Mouse (Mus musculus): ENCODE measurements around the gene Pdzd11.

Gene Pdzd11

DNA sequence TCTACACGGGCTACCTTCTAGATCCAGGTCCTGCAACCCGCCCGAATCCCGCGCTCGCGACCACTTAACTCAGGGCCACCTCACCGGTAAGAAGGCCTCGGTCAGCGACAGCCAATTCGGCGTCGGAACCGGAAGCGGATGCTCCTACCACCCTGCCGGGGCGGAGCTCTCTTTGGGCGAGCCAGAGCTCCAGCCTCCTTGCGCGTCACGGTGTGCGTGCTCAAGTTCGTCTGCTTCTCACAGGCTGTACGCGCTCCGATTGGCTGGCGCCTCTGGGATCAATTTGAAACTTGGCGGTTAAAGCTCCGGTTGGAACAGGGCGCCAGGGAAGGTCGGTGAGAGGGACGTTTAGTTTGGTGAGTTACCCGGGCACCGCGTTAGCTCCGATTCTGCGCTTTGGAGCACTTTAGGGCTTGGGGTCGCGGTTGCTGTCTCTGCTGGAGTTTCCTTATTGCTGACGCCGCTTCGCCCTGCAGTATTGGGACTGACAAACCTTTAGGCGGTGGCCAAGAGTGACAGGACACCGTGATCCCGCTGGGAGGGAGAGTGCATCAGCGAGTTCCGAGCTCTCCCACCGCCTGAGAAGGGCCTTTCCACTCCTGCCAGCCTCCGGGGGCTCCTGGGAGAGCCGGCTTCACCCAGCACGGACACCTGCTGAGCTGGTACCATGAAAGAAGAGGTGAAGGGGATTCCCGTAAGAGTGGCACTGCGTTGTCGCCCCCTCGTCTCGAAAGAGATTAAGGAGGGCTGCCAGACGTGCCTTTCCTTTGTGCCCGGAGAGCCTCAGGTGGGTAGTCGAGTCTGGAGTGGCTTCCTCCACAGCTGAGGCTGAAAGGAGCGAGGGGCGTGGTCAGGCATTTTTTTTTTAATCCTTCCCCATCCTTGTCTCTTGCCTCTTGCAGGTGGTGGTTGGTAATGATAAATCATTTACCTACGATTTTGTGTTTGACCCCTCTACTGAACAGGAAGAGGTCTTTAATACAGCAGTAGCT lies at the start of gene Pdzd11:
Pdzd11 (minus strand) TSS at position 767 of the 992 bp plus-strand sequence.
- peak; percentile 76 for DNase-seq

DNA sequence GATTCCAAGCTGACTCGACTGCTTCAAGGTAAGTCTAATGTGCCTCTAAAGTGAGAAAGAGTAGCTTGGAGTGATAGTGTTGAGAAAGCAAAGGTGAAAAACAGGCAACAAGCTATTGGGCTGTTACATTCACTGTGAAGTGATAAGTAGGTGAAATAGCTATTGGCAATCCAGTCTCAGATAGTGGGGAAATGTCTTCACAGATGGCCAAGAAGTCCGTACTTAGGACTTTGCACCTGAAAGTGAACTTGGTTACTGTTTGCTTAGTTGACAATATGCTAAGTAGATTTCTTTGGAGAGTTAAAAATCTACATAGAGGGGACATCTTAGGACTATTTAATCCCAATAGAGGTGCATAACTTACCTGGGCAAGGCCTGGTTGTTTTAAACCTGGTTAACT lies 38.5 kb upstream of the Pdzd11 start:
- DNase-seq = no peak

DNA sequence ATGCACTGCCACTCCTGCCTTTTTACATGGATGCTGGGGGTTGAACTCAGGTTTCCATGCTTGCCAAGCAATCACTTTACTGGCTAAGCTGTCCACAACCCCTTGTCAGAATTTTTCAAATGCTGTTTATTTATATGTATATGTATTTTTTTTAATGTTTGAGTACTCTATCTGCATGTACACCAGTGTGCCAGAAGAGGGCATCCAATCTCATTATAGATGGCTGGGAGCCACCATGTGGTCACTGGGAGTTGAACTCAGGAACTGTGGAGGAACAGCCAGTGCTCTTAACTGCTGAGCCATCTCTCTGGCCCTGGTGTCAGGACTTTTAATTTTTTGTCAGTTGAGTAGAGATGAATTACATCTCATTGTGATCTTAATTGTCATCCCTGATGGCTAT lies 26.5 kb upstream of the Pdzd11 start:
- no peak for DNase-seq

DNA sequence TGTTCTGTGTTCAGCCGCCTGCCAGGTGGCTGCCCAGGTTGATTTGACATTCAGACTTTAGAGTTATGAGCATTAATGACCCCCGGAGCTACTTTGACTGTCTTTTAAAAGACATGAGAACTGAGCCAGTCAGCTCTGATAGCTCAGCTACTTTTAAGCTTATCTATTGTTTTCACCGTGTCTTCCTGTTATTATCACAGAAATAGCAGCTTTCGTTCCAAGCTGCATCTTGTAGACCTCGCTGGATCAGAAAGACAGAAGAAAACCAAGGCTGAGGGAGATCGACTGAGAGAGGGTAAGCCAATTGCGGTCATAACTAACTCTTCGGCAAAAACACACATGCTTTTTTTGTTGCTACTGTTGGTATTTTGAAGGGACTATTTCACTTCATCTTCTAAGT lies 12.1 kb upstream of the Pdzd11 start:
- no peak for DNase-seq

DNA sequence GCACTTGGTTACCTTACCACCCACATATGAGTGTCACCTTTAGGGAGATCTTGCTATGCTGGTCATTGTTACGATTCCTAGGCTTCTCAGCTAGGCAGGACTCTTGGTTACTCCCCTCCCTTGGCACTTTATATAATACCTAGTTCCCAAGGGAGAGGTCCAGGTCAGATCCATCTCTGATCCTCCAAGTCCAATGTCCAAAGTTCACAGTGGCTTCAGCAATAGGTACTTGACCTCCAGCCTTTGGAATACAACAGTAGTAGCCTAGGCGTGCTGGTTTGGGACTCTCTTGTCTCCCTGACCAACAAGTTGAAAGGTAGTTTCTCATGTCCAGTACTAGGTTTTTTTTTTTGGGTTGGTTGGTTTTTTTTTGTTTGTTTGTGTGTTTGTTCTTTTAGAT lies 2.7 kb upstream of the Pdzd11 start:
- DNase-seq = no peak

DNA sequence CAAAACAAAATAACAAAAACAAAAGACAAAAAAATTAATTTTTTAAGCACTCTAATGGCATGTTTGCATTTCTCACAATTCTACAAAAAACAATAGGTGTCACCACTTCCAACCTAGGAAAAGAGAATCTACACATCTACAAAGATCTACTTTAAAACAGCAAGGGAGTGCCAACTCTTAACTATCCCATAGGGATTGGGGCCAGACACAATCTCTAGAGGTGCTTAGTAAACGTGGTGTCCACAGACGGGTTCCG lies 894 bp downstream of the Pdzd11 start, which contains the start of gene Kif4:
Kif4 (plus strand) TSS at position 192 of the 256 bp plus-strand sequence.
- no peak for DNase-seq

DNA sequence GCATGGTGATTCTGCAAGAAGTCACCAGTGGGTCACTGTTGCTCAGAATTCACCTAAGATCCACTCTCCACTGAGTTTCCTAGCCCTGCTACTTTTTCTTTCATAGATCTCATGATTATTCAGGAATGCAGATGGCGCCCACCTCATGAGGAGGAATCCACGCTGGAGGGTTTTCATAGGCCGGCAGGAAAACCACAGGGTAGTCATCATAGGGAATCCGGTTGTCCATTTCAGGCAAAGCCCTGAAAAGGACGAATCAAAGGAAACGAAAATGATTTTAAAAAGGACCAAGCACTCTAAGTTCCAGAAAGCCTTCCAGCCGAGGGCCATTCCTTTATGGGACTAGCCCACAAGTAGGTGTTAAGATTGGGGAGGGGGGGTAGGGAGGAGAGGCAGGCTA lies 1.2 kb downstream of the Pdzd11 start:
- DNase-seq = no peak

DNA sequence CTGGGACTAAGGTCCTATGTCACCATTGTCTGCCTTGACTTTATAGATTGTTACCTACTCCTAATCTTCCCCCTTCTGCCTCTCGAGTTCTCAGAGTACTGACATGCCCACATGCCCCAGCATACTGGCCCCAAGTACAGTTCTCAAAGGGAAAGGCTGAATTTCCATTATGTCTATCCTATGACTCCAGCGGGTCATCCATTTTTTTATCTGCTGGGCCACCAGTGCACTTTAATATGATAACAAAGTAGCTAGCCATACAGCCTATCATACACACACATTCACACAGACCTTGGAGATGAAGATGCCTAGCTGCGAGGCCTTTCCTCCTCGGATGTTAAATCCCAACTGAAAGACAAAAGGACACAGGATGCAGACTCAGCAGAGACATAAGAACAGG lies 2.1 kb downstream of the Pdzd11 start:
- no peak for DNase-seq

DNA sequence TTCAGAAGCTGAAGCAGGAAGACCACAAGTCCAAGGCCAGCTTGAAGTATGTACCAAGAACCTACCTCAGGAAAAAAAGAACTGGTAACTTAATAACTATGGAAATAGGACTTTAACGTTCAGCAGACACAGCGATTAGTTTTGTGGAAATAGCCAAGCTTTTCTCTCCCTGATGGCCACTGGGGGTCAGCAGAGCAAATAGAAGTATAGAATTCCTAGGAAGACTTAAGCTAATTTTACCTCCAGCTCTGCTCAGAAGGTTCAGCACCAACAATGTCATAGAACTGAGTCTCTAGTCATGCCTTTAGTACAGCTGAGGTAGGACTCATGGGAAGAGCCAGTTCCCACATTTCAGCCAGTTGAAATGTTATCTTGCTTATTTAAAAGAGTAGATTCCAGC lies 5.0 kb downstream of the Pdzd11 start:
- no peak for DNase-seq

DNA sequence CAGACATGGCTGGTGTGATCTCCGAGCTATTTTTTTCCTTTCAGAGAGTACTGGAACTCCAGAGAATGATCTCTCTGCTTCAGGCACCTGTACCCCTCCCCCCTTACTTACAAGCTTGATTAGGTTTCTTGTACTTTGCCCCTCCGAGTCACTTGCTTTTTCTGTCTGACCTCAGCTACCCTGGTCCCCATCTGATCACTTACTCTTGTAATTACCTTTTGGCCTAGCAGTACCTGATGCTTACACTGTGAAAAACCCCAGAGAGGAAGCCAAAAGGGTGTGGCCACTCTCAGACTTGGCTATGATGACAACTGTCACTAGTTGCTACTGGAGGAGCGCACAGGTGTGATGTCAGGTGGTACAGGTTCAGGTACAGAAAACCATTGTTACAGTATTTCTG lies 7.9 kb downstream of the Pdzd11 start:
- no peak for DNase-seq

DNA sequence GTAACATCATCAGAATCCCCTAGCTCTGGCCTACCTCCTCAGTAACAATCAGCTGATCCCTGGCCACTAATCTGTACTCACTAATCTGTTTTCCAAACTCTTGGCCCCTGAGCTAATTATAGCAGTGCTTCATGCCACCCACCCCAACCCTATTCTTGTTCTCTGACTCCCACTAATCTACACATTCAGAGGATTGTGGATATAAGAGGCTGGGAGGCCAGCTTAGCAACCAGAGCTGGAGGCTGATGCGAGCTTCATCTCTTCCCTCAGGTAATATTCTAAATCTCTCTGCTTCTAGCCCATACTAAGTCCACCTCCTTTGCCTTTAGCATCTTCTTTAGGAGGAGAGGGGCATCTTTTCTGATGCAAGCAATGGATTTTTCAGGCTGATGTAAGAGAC lies 21.1 kb downstream of the Pdzd11 start, which contains the start of gene Arr3:
Arr3 (plus strand) TSS at position 184 of the 400 bp plus-strand sequence.
- no peak for DNase-seq

DNA sequence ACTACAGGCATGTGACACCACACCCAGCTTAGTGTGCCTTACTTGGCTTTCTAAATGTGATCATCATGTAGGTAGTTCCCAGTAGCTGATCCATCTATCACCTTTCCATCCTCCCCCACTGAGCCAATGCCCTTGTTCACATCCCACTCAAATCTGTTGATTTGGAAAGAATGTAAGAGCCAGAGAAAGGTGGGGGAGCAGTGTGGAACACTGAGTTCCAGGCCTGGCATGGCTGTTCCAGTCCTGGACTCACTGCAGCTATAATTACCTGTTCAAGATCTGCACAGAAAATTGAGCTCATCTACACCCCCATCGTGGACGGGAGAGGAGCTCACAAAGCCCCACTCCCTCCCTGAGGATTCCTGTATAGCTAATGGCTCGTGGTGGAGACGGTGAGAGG lies 26.6 kb downstream of the Pdzd11 start:
- DNase-seq = no peak

DNA sequence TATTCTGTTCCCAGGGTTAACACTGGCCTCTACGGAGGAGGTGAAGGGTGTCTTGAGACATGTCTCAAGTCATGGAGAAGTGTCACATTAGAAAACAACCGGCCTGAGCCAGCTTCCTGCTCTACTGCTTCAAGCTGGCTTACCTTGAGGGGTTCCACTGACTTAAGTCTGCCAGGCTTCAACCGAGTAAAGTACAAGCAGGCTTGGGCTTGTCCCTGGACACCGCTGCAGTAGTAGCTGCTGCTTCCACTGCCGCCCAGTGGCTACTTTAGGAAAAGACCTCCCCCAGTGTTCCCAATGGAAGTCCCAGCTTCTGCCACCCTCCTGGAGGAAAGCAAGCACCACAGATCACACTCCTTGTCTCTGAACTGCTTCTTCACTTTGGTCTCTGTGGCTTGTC lies 28.9 kb downstream of the Pdzd11 start:
- no peak for DNase-seq

DNA sequence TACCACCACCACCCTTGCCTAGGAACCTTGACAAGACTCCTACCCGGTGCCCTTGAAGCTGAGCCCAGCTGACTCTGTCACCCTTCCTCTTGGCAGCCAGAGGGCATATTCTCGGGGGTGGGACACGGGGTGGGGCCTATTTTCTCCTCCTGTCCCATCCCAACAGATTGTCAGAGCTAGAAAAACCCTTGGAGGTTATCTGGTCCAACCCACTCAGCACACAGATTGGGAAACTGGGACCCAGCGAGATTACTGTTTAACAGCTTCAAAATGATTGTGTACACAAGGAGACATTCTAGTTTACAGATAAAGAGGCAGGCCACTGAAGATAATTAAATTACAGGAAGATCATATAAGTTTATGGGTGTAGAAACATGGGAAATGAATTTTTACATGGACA lies 31.6 kb downstream of the Pdzd11 start, which contains the start of gene P2ry4:
P2ry4 (minus strand) TSS at position 79 of the 400 bp plus-strand sequence.
- DNase-seq = no peak

Measured in cerebellum, adult 8-10 months (tissue).